ENCODE assay signal across 8 mouse cellular contexts in genomic region chr10:81059603-81060543, GRCm38 (mm10). TPM values are rescaled to one million over a fixed set of nuclear protein-coding genes. Genes with fewer than 3 reads are reported as not detected.
DNase-seq lines count a peak whose midpoint lies in the region; ATAC-seq and TF ChIP-seq lines count a peak whose summit lies in the region.

Gene Sgta, minus strand, starts transcription at chr10:81060181.

- H3K4me2 ChIP-seq in forebrain, embryonic 13.5 days = peak within 1 kb of the TSS; percentile 93
- H3K4me2 ChIP-seq in liver, postnatal 0 days (ENCODE audit: low read depth, low read length) = peak within 1 kb of the TSS; percentile 77
- peak within 1 kb of the TSS; percentile 96 for H3K4me2 ChIP-seq in neural tube, embryonic 14.5 days (ENCODE audit: low read depth, low read length)

- no peak for TF ChIP-seq CTCF in ES-Bruce4 (IDR thresholded peaks at IDR 0.05; ENCODE audit: low read depth, low read length)
- no peak for TF ChIP-seq CTCF in liver, postnatal 0 days (IDR thresholded peaks at IDR 0.05; ENCODE audit: low read depth)

- H3K9me3 ChIP-seq in ES-Bruce4 (replicated peaks; ENCODE audit: control insufficient read depth, insufficient read depth, low read length, poor library complexity, severe bottlenecking) = no peaks in the 10 kb centered on the region
- H3K9me3 ChIP-seq in forebrain, embryonic 13.5 days (replicated peaks) = no peaks in the 10 kb centered on the region
- H3K9me3 ChIP-seq in liver, postnatal 0 days (ENCODE audit: low read length) = no peaks in the 10 kb centered on the region
- no peaks in the 10 kb centered on the region for H3K9me3 ChIP-seq in neural tube, embryonic 14.5 days (ENCODE audit: control insufficient read depth, low read length)

- peak within 1 kb of the TSS; percentile 96 for H3K4me3 ChIP-seq in ES-Bruce4 (ENCODE audit: low read depth, low read length)
- peak within 1 kb of the TSS; percentile 81 for H3K4me3 ChIP-seq in forebrain, embryonic 13.5 days
- peak within 1 kb of the TSS; percentile 93 for H3K4me3 ChIP-seq in liver, postnatal 0 days (ENCODE audit: low read depth, low read length)
- H3K4me3 ChIP-seq in neural tube, embryonic 14.5 days (ENCODE audit: low read depth, low read length) = peak within 1 kb of the TSS; percentile 72

- peaks cover 2% of the 10 kb centered on the region for H3K4me1 ChIP-seq in ES-Bruce4 (ENCODE audit: control insufficient read depth, insufficient read depth, low read length)
- peaks cover 35% of the 10 kb centered on the region for H3K4me1 ChIP-seq in forebrain, embryonic 13.5 days
- peaks cover 10% of the 10 kb centered on the region for H3K4me1 ChIP-seq in liver, postnatal 0 days (ENCODE audit: insufficient read depth)
- H3K4me1 ChIP-seq in neural tube, embryonic 14.5 days (ENCODE audit: control insufficient read depth, insufficient read depth, low read length) = peaks cover 18% of the 10 kb centered on the region

- TF ChIP-seq POLR2A in ES-Bruce4 (IDR thresholded peaks at IDR 0.05; ENCODE audit: insufficient read depth, low read length) = peak; percentile 75

- peak within 1 kb of the TSS; percentile 7; the same call in 1 of the 2 replicates for H3K27ac ChIP-seq in ES-Bruce4 (ENCODE audit: insufficient read depth, low read length)
- H3K27ac ChIP-seq in forebrain, embryonic 13.5 days = peak within 1 kb of the TSS; percentile 54
- H3K27ac ChIP-seq in liver, postnatal 0 days (ENCODE audit: low read depth) = peak within 1 kb of the TSS; percentile 56
- H3K27ac ChIP-seq in neural tube, embryonic 14.5 days (ENCODE audit: low read depth, low read length) = peak within 1 kb of the TSS; percentile 28; the same call in 1 of the 2 replicates

- ATAC-seq in cerebellum, adult (ENCODE audit: insufficient number of reproducible peaks, low FRiP score, low TSS enrichment) = peak; percentile 92
- ATAC-seq in forebrain, embryonic 13.5 days = peak; percentile 96
- peak; percentile 90 for ATAC-seq in liver, postnatal 0 days
- ATAC-seq in neural tube, embryonic 14.5 days (ENCODE audit: low read depth) = peak; percentile 90

- no peaks in the 10 kb centered on the region for H3K27me3 ChIP-seq in ES-Bruce4 (ENCODE audit: control insufficient read depth, insufficient read depth, low read length, poor library complexity, severe bottlenecking)
- no peaks in the 10 kb centered on the region for H3K27me3 ChIP-seq in forebrain, embryonic 13.5 days
- H3K27me3 ChIP-seq in liver, postnatal 0 days (ENCODE audit: insufficient read depth, low read length) = no peaks in the 10 kb centered on the region
- H3K27me3 ChIP-seq in neural tube, embryonic 14.5 days (ENCODE audit: control insufficient read depth, insufficient read depth, low read length) = no peaks in the 10 kb centered on the region

- TF ChIP-seq EP300 in ES-Bruce4 (IDR thresholded peaks at IDR 0.05; ENCODE audit: insufficient read depth, low read depth, low read length) = 0 out of 2 replicates have a peak, but pooled peaks have one; percentile 55
- TF ChIP-seq EP300 in liver, postnatal 0 days (IDR thresholded peaks at IDR 0.05; ENCODE audit: low read depth) = no peak

- WGBS in forebrain, embryonic 13.5 days = under 1% methylated on average over 47 of the region's 48 CpGs
- WGBS in large intestine, adult 2 months = under 1% methylated on average over 48 of the region's 48 CpGs
- WGBS in liver, postnatal 0 days (ENCODE audit: insufficient replicate concordance) = 0% methylated on average over 47 of the region's 48 CpGs
- WGBS in neural tube, embryonic 14.5 days = under 1% methylated on average over 47 of the region's 48 CpGs

- H3K9ac ChIP-seq in ES-Bruce4 (ENCODE audit: low read depth, poor library complexity, severe bottlenecking) = peak within 1 kb of the TSS; percentile 91
- peak within 1 kb of the TSS; percentile 87 for H3K9ac ChIP-seq in forebrain, embryonic 13.5 days
- peak within 1 kb of the TSS; percentile 86 for H3K9ac ChIP-seq in liver, postnatal 0 days (replicated peaks)
- peak within 1 kb of the TSS; percentile 73 for H3K9ac ChIP-seq in neural tube, embryonic 14.5 days (replicated peaks; ENCODE audit: low read depth, low read length)

- peak; percentile 100 for DNase-seq in heart, postnatal 10 days
- DNase-seq in large intestine, adult 2 months (ENCODE audit: low read depth, low spot score) = peak; percentile 99
- peak; percentile 96 for DNase-seq in liver, postnatal 0 days
- DNase-seq in testis, postnatal 10 days (ENCODE audit: low spot score) = peak; percentile 98

- intact Hi-C loops in heart, postnatal 10 days (cut with DNase I) = no loop called here

- H3K36me3 ChIP-seq in ES-Bruce4 (ENCODE audit: control insufficient read depth, insufficient read depth, low read length, poor library complexity, severe bottlenecking) = no peaks in the 10 kb centered on the region
- H3K36me3 ChIP-seq in forebrain, embryonic 13.5 days (ENCODE audit: poor library complexity, severe bottlenecking) = peaks cover 8% of the 10 kb centered on the region; the same call in 1 of the 2 replicates
- H3K36me3 ChIP-seq in liver, postnatal 0 days (replicated peaks; ENCODE audit: insufficient read depth, low read length) = no peaks in the 10 kb centered on the region
- H3K36me3 ChIP-seq in neural tube, embryonic 14.5 days (ENCODE audit: control insufficient read depth, insufficient read depth, low read length) = no peaks in the 10 kb centered on the region

RNA-seq across cellular contexts. Expression of gene Sgta, which starts in this region (rescaled TPM):
- polyA plus RNA-seq in ES-Bruce4 (2011; ENCODE audit: insufficient read depth, insufficient read length, low read depth, missing spikeins) = 107 and 110 TPM in 2 replicates
- polyA plus RNA-seq in forebrain, embryonic 13.5 days (2015; fragmentation: Nextera tagmentation; extraction: Ambion mirVana) = 273 and 305 TPM in 2 replicates
- total RNA-seq in heart, postnatal 10 days (2021) = 100 to 1,000 TPM; 103 to 106 TPM
- 143 and 164 TPM in 2 replicates for polyA plus RNA-seq in large intestine, adult 2 months (2012; rRNA removed)
- polyA plus RNA-seq in liver, postnatal 0 days (2015; fragmentation: Nextera tagmentation; extraction: Ambion mirVana) = 50.2 and 50.6 TPM in 2 replicates
- polyA plus RNA-seq in neural tube, embryonic 14.5 days (2014; fragmentation: Nextera tagmentation; extraction: Ambion mirVana) = 264 and 279 TPM in 2 replicates

Comparison
In these comparisons a context has a peak if more than half of its experiments do, and no peak if none do; other contexts are left out.
1. Peak in every context shown above with its lines: DNase-seq, ATAC-seq, H3K4me3 ChIP-seq and H3K27ac ChIP-seq.